Mouse (Mus musculus) cerebellum, postnatal 10 days (tissue): Measurements from ENCODE around the gene Limk2.

ENCODE experiments used
- DNase-seq, 2 experiments: peaks; one replicate each; pipeline ENCODE4 v3.0.0; 2021; ENCODE audit warnings: mixed read lengths in 2 of 2

Limk2 gene

DNA sequence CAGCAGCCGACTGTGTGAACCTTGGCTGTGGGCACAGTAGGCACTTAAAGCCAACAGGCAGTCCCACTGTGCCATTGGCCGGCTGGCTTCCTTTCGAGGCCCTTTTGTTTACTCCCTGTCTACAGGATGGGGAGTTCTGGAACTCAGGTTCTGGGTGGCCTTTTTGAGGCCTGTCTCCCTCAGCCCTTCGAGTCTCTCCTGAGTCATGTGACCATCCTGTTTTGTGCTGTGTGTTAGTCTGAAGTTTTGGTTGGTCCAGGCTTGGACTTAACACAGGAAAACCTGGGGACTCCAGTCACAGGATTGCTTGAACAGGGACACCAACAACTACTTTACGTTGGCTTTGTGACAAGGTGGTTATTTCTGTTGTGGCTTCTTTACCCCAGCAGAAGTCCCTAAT lies 112.9 kb downstream of the Limk2 start:
- DNase-seq, result no peak

DNA sequence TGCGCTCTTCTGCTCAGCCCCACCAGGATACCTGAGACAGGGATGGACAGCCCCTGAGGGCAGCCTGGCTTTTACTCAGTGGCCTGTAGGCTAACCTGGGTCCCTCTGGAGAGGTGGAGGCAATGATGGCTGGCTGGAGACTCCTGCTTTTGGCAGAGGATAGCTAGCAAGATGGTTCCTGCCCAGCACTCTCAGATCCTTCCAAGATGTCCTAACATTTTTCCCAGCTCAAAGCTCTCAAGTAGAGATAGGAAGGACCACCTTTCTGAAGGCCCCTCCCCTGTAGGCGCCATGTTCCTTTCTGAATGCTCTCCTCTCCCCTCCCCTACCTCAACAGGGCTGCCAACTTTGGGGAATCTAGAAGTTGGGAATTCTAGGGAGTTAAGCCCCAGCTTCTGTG lies 114.3 kb downstream of the Limk2 start:
- no peak for DNase-seq
